Mouse (Mus musculus): ENCODE measurements at regions not wholly inside any gene's neighbourhood (a gene's known extent, or its start where the extent isn't known, plus 50 kb on each side); places are given as distances from the start of the nearest gene placed in this dataset.

- no peak for ATAC-seq (ENCODE audit: low read depth)
- H3K9ac ChIP-seq (replicated peaks; ENCODE audit: low read depth, low read length), result no peak overlapping the region
- H3K9me3 ChIP-seq (ENCODE audit: control insufficient read depth, low read length), result no peaks in the 10 kb centered on the region
- 83% methylated on average over 2 of the region's 2 CpGs for whole genome bisulfite sequencing
- no peak overlapping the region for H3K4me2 ChIP-seq (ENCODE audit: low read depth, low read length)
- H3K27ac ChIP-seq (ENCODE audit: low read depth, low read length), result no peak overlapping the region
- H3K4me1 ChIP-seq (ENCODE audit: control insufficient read depth, insufficient read depth, low read length), result no peaks in the 10 kb centered on the region
- no peaks in the 10 kb centered on the region for H3K36me3 ChIP-seq (ENCODE audit: control insufficient read depth, insufficient read depth, low read length)
- no peak overlapping the region for H3K4me3 ChIP-seq (ENCODE audit: low read depth, low read length)
- no peaks in the 10 kb centered on the region for H3K27me3 ChIP-seq (ENCODE audit: control insufficient read depth, insufficient read depth, low read length)
These were observed 354.2 kb upstream of the Id2 start for GRCm38 (mm10) chr12:25451156-25451555.

- no peak overlapping the region for H3K4me3 ChIP-seq (ENCODE audit: low read depth, low read length)
- no peak for ATAC-seq (ENCODE audit: low read depth)
- no peak overlapping the region for H3K9ac ChIP-seq (replicated peaks; ENCODE audit: low read depth, low read length)
- no peaks in the 10 kb centered on the region for H3K4me1 ChIP-seq (ENCODE audit: control insufficient read depth, insufficient read depth, low read length)
- H3K27me3 ChIP-seq (ENCODE audit: control insufficient read depth, insufficient read depth, low read length), result no peaks in the 10 kb centered on the region
- no peak overlapping the region for H3K4me2 ChIP-seq (ENCODE audit: low read depth, low read length)
- no peak overlapping the region for H3K27ac ChIP-seq (ENCODE audit: low read depth, low read length)
- no peaks in the 10 kb centered on the region for H3K36me3 ChIP-seq (ENCODE audit: control insufficient read depth, insufficient read depth, low read length)
- 59% methylated on average over 2 of the region's 2 CpGs for WGBS
- no peaks in the 10 kb centered on the region for H3K9me3 ChIP-seq (ENCODE audit: control insufficient read depth, low read length)
These were observed 347.4 kb upstream of the Id2 start for GRCm38 (mm10) chr12:25444355-25444754.

- H3K4me2 ChIP-seq (ENCODE audit: low read depth, low read length), result no peak overlapping the region
- H3K36me3 ChIP-seq (ENCODE audit: control insufficient read depth, insufficient read depth, low read length), result no peaks in the 10 kb centered on the region
- no peak for ATAC-seq (ENCODE audit: low read depth)
- H3K9ac ChIP-seq (replicated peaks; ENCODE audit: low read depth, low read length), result no peak overlapping the region
- no peaks in the 10 kb centered on the region for H3K27me3 ChIP-seq (ENCODE audit: control insufficient read depth, insufficient read depth, low read length)
- whole genome bisulfite sequencing, result 87% methylated on average over 7 of the region's 7 CpGs
- no peaks in the 10 kb centered on the region for H3K9me3 ChIP-seq (ENCODE audit: control insufficient read depth, low read length)
- H3K4me3 ChIP-seq (ENCODE audit: low read depth, low read length), result no peak overlapping the region
- no peak overlapping the region for H3K27ac ChIP-seq (ENCODE audit: low read depth, low read length)
- no peaks in the 10 kb centered on the region for H3K4me1 ChIP-seq (ENCODE audit: control insufficient read depth, insufficient read depth, low read length)
These were observed 342.1 kb upstream of the Id2 start for GRCm38 (mm10) chr12:25439029-25439551.

- no peak overlapping the region for H3K4me2 ChIP-seq (ENCODE audit: low read depth, low read length)
- no peak overlapping the region for H3K27ac ChIP-seq (ENCODE audit: low read depth, low read length)
- WGBS, result 32% methylated on average over 8 of the region's 8 CpGs
- ATAC-seq (ENCODE audit: low read depth), result no peak
- no peaks in the 10 kb centered on the region for H3K9me3 ChIP-seq (ENCODE audit: control insufficient read depth, low read length)
- H3K9ac ChIP-seq (replicated peaks; ENCODE audit: low read depth, low read length), result no peak overlapping the region
- no peak overlapping the region for H3K4me3 ChIP-seq (ENCODE audit: low read depth, low read length)
- H3K36me3 ChIP-seq (ENCODE audit: control insufficient read depth, insufficient read depth, low read length), result no peaks in the 10 kb centered on the region
- H3K4me1 ChIP-seq (ENCODE audit: control insufficient read depth, insufficient read depth, low read length), result no peaks in the 10 kb centered on the region
- no peaks in the 10 kb centered on the region for H3K27me3 ChIP-seq (ENCODE audit: control insufficient read depth, insufficient read depth, low read length)
These were observed 341.5 kb upstream of the Id2 start for GRCm38 (mm10) chr12:25438217-25439028.

GRCm38 (mm10) chr12:25437556-25437955 lies 340.6 kb upstream of the Id2 start:
- no peaks in the 10 kb centered on the region for H3K27me3 ChIP-seq (ENCODE audit: control insufficient read depth, insufficient read depth, low read length)
- H3K36me3 ChIP-seq (ENCODE audit: control insufficient read depth, insufficient read depth, low read length), result no peaks in the 10 kb centered on the region
- H3K9ac ChIP-seq (replicated peaks; ENCODE audit: low read depth, low read length), result no peak overlapping the region
- WGBS, result 71% methylated on average over 4 of the region's 4 CpGs
- no peak for ATAC-seq (ENCODE audit: low read depth)
- H3K4me2 ChIP-seq (ENCODE audit: low read depth, low read length), result no peak overlapping the region
- no peak overlapping the region for H3K27ac ChIP-seq (ENCODE audit: low read depth, low read length)
- no peaks in the 10 kb centered on the region for H3K9me3 ChIP-seq (ENCODE audit: control insufficient read depth, low read length)
- H3K4me1 ChIP-seq (ENCODE audit: control insufficient read depth, insufficient read depth, low read length), result no peaks in the 10 kb centered on the region
- H3K4me3 ChIP-seq (ENCODE audit: low read depth, low read length), result no peak overlapping the region

- H3K4me3 ChIP-seq (ENCODE audit: low read depth, low read length), result no peak overlapping the region
- no peaks in the 10 kb centered on the region for H3K27me3 ChIP-seq (ENCODE audit: control insufficient read depth, insufficient read depth, low read length)
- H3K9me3 ChIP-seq (ENCODE audit: control insufficient read depth, low read length), result no peaks in the 10 kb centered on the region
- no peak overlapping the region for H3K9ac ChIP-seq (replicated peaks; ENCODE audit: low read depth, low read length)
- no peak overlapping the region for H3K4me2 ChIP-seq (ENCODE audit: low read depth, low read length)
- no peaks in the 10 kb centered on the region for H3K4me1 ChIP-seq (ENCODE audit: control insufficient read depth, insufficient read depth, low read length)
- no peak overlapping the region for H3K27ac ChIP-seq (ENCODE audit: low read depth, low read length)
- no peak for ATAC-seq (ENCODE audit: low read depth)
- WGBS, result 77% methylated on average over 6 of the region's 6 CpGs
- no peaks in the 10 kb centered on the region for H3K36me3 ChIP-seq (ENCODE audit: control insufficient read depth, insufficient read depth, low read length)
These were observed 339.4 kb upstream of the Id2 start for GRCm38 (mm10) chr12:25436220-25436911.

- Histone ChIP-seq H3K9me3 (ENCODE audit: control insufficient read depth, low read length) (no peaks in the 10 kb centered on the region), H3K27me3 (ENCODE audit: control insufficient read depth, insufficient read depth, low read length) (no peaks in the 10 kb centered on the region), H3K27ac (ENCODE audit: low read depth, low read length) (no peak overlapping the region), H3K9ac (replicated peaks; ENCODE audit: low read depth, low read length) (no peak overlapping the region), H3K4me3 (ENCODE audit: low read depth, low read length) (no peak overlapping the region), H3K4me1 (ENCODE audit: control insufficient read depth, insufficient read depth, low read length) (no peaks in the 10 kb centered on the region), H3K4me2 (ENCODE audit: low read depth, low read length) (no peak overlapping the region), H3K36me3 (ENCODE audit: control insufficient read depth, insufficient read depth, low read length) (no peaks in the 10 kb centered on the region)
- no peak for ATAC-seq (ENCODE audit: low read depth)
- WGBS, result 98% methylated on average over 6 of the region's 6 CpGs
These were observed 335.9 kb upstream of the Id2 start for GRCm38 (mm10) chr12:25432796-25433195.

GRCm38 (mm10) chr12:25430911-25431310 lies 334.0 kb upstream of the Id2 start:
- H3K4me3 ChIP-seq (ENCODE audit: low read depth, low read length), result no peak overlapping the region
- H3K27me3 ChIP-seq (ENCODE audit: control insufficient read depth, insufficient read depth, low read length), result no peaks in the 10 kb centered on the region
- H3K27ac ChIP-seq (ENCODE audit: low read depth, low read length), result no peak overlapping the region
- H3K9me3 ChIP-seq (ENCODE audit: control insufficient read depth, low read length), result no peaks in the 10 kb centered on the region
- WGBS, result 91% methylated on average over 4 of the region's 4 CpGs
- H3K4me1 ChIP-seq (ENCODE audit: control insufficient read depth, insufficient read depth, low read length), result no peaks in the 10 kb centered on the region
- H3K36me3 ChIP-seq (ENCODE audit: control insufficient read depth, insufficient read depth, low read length), result no peaks in the 10 kb centered on the region
- no peak overlapping the region for H3K9ac ChIP-seq (replicated peaks; ENCODE audit: low read depth, low read length)
- no peak overlapping the region for H3K4me2 ChIP-seq (ENCODE audit: low read depth, low read length)
- no peak for ATAC-seq (ENCODE audit: low read depth)

- H3K36me3 ChIP-seq (ENCODE audit: control insufficient read depth, insufficient read depth, low read length), result no peaks in the 10 kb centered on the region
- ATAC-seq (ENCODE audit: low read depth), result no peak
- H3K4me3 ChIP-seq (ENCODE audit: low read depth, low read length), result no peak overlapping the region
- no peaks in the 10 kb centered on the region for H3K27me3 ChIP-seq (ENCODE audit: control insufficient read depth, insufficient read depth, low read length)
- 89% methylated on average over 11 of the region's 11 CpGs for WGBS
- H3K27ac ChIP-seq (ENCODE audit: low read depth, low read length), result no peak overlapping the region
- no peaks in the 10 kb centered on the region for H3K4me1 ChIP-seq (ENCODE audit: control insufficient read depth, insufficient read depth, low read length)
- H3K4me2 ChIP-seq (ENCODE audit: low read depth, low read length), result no peak overlapping the region
- H3K9ac ChIP-seq (replicated peaks; ENCODE audit: low read depth, low read length), result no peak overlapping the region
- no peaks in the 10 kb centered on the region for H3K9me3 ChIP-seq (ENCODE audit: control insufficient read depth, low read length)
These were observed 331.1 kb upstream of the Id2 start for GRCm38 (mm10) chr12:25427911-25428642.
